Mouse (Mus musculus): ENCODE measurements around the gene Ano10. TPM values are rescaled to one million over a fixed set of nuclear protein-coding genes. Genes with fewer than 3 reads are reported as not detected.
A peak's percentile ranks its signal among the peaks of the same experiment; 100 is the strongest.

Gene Ano10
- total RNA-seq, 2 experiments from 2014 or later = 18.3 to 18.8 TPM

DNA sequence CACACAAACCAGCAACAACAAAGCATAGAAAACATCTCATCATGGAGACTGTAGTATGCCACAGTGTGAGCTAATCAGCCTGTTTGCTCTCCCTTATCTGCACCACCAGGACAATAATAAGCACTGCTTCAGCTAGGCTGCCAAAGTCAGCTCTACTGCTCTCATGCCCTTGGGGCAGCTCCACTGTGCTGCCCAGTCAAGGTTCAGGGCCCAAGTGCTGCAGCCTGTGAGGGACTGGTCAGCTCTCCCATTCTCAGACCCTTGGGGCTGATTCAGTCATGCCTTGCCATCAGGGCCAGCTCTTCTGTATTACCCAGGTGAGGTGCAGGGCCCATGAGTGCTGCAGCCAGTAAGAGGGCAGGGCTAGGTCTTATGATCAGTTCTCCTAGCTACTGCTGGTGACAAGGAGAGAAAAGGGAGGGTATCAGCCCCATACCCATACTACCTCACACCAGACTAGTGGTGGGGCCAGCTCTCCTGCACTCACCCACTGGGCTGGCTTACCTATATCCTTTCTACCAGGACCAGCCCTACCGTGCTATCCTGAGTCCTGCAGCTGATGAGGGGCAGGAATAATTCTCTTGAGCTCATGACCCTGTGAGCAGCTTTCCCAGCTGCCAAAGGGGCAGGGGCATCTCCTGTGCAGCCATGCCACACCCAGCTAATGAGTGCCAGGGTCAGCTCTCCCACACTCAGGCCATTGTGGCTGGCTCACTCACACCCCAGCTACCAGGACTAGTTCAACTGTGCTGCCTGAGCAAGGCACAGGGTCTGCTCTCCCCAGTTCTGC, 158.9 kb downstream of the Ano10 start:
- Histone ChIP-seq H3K4me3 (no peak overlapping the region), H3K27ac (no peak overlapping the region)
- no peak for DNase-seq (ENCODE audit: low spot score in 2 of 2)
- no peak for TF ChIP-seq CTCF (conservative IDR thresholded peaks at IDR 0.05)

DNA sequence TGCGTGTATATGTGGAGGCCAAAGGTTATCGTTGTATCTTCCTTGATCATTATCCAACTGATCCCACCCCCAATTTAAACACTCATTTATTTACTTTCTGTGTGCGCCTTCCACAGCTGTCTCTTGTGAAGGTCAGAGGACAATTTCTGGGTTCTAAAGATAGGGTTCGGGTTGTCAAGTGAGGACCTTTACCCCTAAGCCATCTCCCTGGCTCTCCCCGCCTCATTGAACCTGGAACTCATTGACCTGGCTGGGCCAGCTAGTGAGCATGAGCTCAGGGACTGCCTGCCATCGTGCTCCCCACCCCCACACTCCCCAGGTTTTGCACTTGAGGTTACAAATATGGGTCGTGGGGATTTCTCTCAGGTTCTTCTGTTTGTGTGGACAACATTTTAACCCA, 162.1 kb downstream of the Ano10 start:
- no peak for TF ChIP-seq CTCF (conservative IDR thresholded peaks at IDR 0.05)

DNA sequence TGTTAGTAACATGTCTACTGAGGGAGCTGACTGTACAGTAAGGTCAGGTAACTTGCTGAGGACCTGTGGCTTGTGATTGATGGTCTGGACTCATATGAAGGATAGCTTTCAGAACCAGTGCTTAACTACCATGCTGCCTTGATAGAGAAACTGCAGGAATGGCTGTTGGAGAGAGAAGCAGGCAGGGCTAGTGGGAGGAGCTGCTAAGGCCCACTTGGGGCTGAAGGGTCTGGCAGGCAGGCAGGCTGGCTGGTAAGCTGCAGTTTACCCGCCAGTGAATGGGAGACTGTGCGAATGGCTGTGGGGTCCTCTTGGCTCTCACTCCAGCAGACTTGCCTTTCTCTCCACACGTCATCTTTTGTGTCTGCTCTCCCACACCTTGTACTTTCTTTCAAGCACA, 163.6 kb downstream of the Ano10 start:
- 0 out of 2 replicates have a peak overlapping the region, but pooled peaks have one; percentile 32 for H3K27ac ChIP-seq
- no peak for TF ChIP-seq CTCF (conservative IDR thresholded peaks at IDR 0.05)
- no peak overlapping the region for H3K4me3 ChIP-seq
- no peak for DNase-seq (ENCODE audit: low spot score in 2 of 2)

More for the DNA sequence above, 162.1 kb downstream of the Ano10 start:
- DNase-seq (ENCODE audit: low spot score in 2 of 2) = no peak
- Histone ChIP-seq H3K27ac (no peak overlapping the region), H3K4me3 (no peak overlapping the region)

DNA sequence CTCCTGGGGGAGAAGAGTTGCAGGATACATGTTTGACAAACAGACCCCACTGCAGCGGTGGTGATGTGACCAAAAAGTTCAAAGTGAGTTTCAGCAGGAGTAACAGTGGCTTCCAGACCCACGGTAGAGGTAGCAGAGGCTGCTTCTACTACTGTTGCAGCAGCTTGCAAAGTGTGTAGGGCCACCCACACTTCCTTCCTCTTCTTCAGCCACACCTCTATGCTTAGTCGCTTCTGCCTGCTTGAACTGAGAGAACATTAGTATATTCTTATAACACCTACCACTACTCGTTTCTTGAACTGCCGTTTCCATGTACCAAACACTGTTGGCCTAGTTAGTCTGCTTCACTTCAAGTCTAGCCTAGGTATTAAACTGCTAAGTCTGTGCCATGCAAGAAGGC, 165.5 kb downstream of the Ano10 start:
- DNase-seq (ENCODE audit: low spot score in 2 of 2) = no peak
- Histone ChIP-seq H3K27ac (no peak overlapping the region), H3K4me3 (no peak overlapping the region)
- TF ChIP-seq CTCF (conservative IDR thresholded peaks at IDR 0.05) = no peak

DNA sequence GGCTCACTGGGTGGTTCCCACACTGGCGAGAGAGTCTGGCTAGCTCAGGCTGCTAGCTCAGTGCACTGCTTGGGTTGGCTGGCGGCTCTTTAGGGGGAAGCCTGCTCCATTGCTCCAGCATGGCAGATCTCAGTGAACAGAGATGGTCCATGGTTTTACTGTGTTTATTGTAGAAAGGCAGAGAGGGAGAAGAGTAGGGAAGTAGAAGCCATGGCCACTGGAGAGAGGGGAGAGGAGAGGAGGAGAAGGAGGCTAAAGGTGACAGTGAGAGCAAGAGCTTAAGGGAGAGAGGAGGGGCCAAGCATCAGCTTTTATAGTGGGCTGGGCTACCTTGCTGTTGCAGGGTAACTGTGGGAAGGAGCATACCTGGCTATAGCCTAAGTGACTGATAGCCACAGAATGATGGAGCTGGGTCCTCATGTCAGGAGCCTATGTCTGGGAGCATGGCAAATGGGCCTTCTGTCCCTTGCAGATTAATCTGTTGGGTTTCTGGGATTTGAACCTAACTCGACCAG, 166.9 kb downstream of the Ano10 start:
- Histone ChIP-seq H3K4me3 (no peak overlapping the region), H3K27ac (no peak overlapping the region)
- TF ChIP-seq CTCF (conservative IDR thresholded peaks at IDR 0.05) = no peak
- no peak for DNase-seq (ENCODE audit: low spot score in 2 of 2)

DNA sequence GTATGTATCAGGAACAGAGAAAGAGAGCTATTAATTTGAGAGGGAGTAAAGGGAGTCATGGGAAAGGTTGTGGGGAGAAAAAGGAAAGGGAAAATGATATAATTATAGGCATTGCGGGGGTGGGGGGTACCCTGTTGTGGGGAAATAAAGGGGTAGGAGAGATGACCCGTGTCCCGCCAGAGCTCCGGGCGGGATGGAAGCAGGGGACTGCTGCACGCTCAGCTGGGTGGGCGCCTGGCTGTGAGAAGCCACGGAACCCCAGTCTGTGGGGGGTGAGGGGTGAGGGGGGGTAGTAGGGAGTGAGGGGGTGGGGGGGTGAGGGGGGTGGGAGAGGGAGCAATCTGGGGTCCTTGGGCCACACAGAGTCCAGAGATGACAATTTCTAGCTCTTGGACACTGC, 167.4 kb downstream of the Ano10 start:
- no peak for DNase-seq (ENCODE audit: low spot score in 2 of 2)
- TF ChIP-seq CTCF (conservative IDR thresholded peaks at IDR 0.05) = no peak
- no peak overlapping the region for H3K27ac ChIP-seq
- no peak overlapping the region for H3K4me3 ChIP-seq

Small RNAs within 50 kb of the gene (microRNA-seq; reads per million reads assigned to microRNA genes)
- 0 reads per million in 2 experiments for gene Mir8106

Other genes starting within 250 kb of the Ano10 start
- 100 to 1,000 TPM; 103 to 105 TPM for gene Snrk, start 177.2 kb downstream of the Ano10 start, total RNA-seq (2021)
- 10 to 100 TPM; 17.5 to 18.8 TPM for gene Abhd5, start 57.2 kb upstream of the Ano10 start, total RNA-seq (2021)